Mouse (Mus musculus) CD8-positive naive resting alpha-beta T cell, adult 2 months (primary cell): ENCODE results near the gene Kif2a.

Experiments used
- DNase-seq, 2 experiments: peaks; one replicate each; pipeline ENCODE4 v3.0.0; 2022; ENCODE audit warnings: low read depth in 2 of 2, low spot score in 2 of 2

Kif2a gene

DNA sequence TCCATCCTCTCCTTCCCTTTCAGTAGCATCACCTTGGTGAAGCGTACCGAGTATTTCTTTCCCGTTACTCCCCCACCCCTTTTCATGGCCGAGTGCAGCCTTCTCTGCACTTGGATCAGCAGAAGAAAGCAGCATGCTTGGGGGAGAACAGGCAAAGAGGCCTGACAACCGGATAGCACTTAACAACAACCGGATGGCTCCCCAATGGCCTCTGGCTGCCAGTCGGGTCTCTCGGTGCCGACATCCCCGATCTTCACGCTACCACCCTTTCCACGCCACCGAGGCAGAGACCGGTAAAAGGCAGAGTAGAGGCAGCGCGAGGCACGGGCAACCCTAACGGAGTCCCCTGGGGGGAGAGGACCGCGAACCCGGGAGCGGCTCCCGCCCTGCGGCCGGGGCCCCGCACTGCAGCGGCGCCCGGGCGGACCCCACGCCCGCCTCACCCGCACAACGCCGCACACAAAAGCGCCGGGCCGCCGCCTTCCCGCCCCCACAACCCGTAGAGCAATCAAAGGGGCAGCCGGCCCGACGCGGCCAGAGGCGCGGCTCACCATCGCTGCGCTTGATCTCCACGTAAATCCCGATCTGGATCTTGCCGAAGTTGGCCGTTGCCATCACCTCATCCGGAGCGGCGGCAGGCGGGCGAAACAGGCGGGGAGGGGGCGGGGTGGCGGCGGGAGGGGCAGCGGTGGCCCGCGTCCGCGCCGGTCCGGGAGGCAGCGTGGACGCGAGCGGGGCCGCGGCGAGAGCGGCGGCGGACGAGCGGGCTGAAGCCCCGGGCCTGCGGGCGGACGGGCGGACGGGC is at the start of gene Kif2a:
TSS of gene Kif2a (minus strand) at position 666 of the 805 bp plus-strand sequence.
- peak; percentile 36 to 58 for DNase-seq

- no peak for DNase-seq
These were observed 47.1 kb upstream of the Kif2a start for GRCm38 (mm10) chr13:107069061-107069460.

GRCm38 (mm10) chr13:107065098-107065855 is 43.4 kb upstream of the Kif2a start:
- DNase-seq = no peak

DNA sequence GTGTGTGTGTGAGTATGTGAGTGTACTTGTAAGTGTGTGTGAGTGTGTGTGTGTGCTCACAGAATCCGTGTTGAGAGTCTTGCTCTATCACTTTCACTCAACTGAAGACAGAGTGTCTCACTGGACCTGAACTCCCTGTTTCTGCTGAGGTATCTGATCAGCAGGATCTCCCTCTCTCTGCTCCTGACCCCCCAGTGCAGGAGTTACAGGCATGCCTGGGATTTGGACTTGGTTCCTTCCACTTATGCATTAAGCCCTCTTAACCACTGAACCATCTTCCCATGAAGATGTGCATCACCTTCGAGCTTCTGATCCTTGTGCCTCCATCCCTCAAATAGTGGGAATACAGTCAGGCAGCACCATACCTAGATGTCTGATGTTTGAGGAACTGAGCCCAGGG is 42.3 kb upstream of the Kif2a start:
- no peak for DNase-seq

DNA sequence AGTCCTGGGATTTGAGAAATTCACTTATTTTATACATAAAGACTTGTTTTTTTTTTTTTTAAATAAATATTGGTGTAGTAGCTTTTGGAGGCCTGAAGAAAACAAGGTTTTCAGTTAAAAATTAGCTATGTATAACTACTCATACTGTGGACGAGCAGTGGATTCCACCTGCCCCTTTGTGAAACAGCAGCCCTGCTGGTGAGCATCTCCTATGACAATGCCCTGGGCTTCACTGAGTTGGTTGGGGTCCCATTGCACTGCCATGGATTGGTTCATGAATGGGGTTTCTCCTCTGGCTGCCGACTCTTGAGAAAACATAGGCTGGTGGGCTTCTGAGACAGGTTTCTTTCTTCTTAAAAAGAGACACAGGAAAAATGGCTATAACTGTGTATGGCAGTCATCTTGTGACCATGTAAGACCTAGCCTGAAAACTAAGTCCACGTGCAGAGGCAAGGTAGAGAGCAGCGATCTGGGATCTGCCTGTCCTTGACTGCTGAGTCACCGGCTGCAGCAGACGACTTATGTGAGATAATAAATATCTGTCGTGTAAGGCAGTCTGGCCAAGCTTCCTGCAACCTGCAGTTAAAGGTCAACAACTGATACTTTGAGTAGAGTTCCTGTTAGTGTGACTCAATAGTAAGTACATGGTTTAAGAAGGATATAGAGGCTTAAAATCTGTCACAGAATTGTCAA is 41.3 kb upstream of the Kif2a start:
- DNase-seq = no peak

DNA sequence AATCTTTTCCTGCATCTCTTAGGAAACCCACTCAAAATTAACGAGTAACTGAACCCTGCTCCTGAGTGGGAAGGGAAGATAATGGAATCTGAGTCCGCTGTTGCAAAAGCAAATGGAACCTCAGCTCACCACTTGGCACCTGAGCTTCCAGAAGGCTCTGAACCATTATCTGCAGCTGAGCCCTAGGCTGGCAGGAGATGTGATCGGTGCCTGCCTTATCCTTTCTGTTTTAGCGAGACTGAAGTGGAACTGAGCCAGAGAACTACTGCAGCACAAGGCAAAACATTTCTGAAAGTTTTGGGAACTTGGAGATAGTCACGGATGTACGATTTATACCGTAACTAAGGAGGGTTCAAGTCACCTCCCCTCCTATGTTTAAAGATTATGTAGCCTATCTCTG is 38.2 kb upstream of the Kif2a start:
- no peak for DNase-seq

DNA sequence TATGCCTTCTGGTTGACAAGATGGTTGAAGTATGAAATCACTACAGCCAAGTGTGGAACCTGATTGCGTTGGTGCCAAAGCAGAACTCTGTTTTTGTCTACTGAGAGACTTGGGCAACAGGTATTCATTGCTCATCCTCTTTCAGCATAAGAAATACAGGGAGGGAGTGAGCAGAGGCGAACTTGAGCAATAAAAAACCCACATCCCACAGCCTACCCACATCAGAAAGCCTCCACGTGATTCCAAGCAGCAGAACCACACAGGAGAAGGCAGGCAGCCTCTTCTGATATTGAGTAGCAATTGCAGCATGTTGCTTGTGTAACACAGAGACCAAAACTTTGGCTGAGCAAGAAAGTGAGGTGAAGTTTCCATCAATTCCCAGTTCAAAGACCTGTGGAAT is 37.5 kb upstream of the Kif2a start:
- peak; percentile 82 to 92 for DNase-seq

GRCm38 (mm10) chr13:107056318-107056717 is 34.4 kb upstream of the Kif2a start:
- peak; percentile 68 to 79 for DNase-seq

- DNase-seq = no peak
These were observed 32.6 kb upstream of the Kif2a start for GRCm38 (mm10) chr13:107054496-107054895.

GRCm38 (mm10) chr13:107051342-107051741 is 29.4 kb upstream of the Kif2a start:
- no peak for DNase-seq

DNA sequence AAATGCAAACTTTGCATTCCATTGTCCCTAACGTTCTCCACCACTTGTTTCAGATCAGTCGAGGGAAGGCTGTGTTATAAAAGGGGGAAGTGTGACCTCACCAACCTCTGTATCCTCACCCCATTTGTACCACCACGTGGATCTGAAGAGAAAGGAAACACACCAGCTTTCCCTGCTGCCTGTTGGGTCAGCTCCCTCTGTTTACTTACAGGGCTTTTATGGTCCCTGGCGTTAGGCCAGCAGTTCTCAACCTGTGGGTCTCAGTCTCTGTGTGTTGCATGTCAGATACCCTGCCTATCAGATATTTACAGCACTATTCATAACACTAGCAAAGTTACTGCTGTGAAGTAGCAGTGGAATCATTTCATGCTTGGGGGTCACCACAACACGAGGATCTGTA is 22.3 kb upstream of the Kif2a start:
- no peak for DNase-seq

GRCm38 (mm10) chr13:107042551-107042950 is 20.6 kb upstream of the Kif2a start:
- no peak for DNase-seq

DNA sequence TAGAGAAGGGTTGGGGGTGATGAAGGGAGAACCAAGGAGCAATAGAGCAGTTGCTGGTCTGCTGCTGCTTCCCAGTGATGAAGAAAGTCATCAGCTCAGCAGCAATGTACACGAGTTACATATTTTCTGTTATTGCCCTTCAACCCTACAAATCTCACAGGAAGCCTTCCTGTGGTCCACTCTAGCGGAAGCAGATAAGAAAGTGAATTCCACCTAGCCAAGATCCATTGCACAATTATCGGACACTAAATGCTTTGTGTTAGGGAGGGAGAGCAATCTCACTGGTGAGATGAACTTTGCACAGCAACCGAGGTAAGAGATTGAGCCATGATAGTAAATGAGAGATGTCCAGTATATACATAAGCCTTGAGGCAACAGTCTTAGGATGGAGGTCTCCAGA is 17.6 kb upstream of the Kif2a start:
- DNase-seq = no peak

DNA sequence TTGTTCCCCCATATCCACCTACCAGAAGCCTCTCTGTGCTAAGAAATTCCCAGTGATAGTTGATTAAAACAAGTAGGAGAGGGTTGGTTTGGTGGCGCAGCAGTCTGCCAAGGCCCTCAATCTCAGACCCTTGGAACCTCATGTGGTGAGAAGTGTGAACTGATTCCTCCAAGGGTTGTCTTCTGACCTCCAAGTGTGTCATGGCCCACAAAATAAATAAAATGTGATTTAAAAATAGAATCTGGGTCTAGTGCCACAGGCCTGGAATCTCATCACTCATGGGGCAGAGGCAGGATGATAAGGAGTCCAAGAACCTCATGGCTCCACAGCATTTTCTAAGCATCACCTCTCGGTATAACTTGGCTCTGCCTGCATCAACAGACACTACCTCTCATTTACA is 16.4 kb upstream of the Kif2a start:
- no peak for DNase-seq

GRCm38 (mm10) chr13:107035511-107036113 is 13.7 kb upstream of the Kif2a start:
- DNase-seq = no peak

GRCm38 (mm10) chr13:107035078-107035477 is 13.2 kb upstream of the Kif2a start:
- DNase-seq = no peak

- DNase-seq = no peak
These were observed 12.3 kb upstream of the Kif2a start for GRCm38 (mm10) chr13:107034028-107034920.

GRCm38 (mm10) chr13:107031228-107031627 is 9.3 kb upstream of the Kif2a start:
- DNase-seq = no peak

DNA sequence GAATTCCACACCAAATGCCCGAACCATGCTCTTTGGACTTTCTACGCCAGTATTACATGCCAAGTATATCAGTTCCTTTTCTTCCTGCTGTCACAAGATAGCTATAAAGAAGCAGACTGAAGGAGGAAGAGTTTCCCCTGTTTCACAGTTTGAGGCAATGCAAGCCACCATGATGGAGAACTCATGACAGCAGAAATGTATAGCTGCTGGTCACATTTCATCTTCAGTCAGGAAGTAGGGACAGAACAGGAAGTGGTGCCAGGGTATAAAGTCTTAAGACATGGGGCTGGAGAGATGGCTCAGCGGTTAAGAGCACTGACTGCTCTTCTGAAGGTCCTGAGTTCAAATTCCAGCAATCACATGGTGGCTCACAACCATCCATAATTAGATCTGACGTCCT is 5.3 kb upstream of the Kif2a start:
- no peak for DNase-seq

DNA sequence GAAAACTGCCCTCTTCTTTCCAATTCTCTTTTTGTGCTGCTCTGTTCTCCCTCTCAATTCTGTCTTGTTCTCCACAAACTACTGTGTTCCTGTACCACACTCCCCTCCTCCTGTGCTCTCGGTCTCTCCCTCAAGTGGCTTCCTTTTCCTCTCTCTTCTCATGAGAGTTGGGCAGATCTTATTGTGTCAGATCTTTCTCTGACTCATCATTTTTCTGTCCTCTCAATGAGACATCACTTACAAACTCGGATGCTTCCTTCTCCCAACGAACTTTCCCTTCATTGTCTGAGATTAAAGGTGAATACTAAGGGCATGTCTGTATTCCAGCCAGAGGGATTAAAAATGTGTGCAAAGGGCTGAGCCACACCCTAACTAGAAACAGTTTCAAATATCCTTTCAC is 3.7 kb upstream of the Kif2a start:
- no peak for DNase-seq
